Mouse (Mus musculus) midbrain, embryonic 15.5 days (tissue): ENCODE data around the gene Gpatch4. TPM values are rescaled to one million over a fixed set of nuclear protein-coding genes. Genes with fewer than 3 reads are reported as not detected.

Experiments
- ATAC-seq: fragments of 200-750 bp; cut with Nextera tagmentation; replicated peaks from 2 replicates; pipeline ENCODE4 v1.8.0; 2017; ENCODE audit warnings: moderate TSS enrichment
- H3K27ac ChIP-seq: fragments of 300-500 bp; sonication (generic); 2 replicates; pipeline ENCODE4 v1.5.1; 2015; ENCODE audit warnings: mild to moderate bottlenecking, inconsistent platforms
- H3K27me3 ChIP-seq: fragments of 300-500 bp; sonication (generic); replicated peaks from 2 replicates; pipeline ENCODE4 v1.6.1; 2015; ENCODE audit warnings: inconsistent platforms
- H3K36me3 ChIP-seq: fragments of 300-500 bp; sonication (generic); replicated peaks from 2 replicates; pipeline ENCODE4 v1.6.1; 2015; ENCODE audit warnings: inconsistent platforms
- H3K4me1 ChIP-seq: fragments of 300-500 bp; sonication (generic); 2 replicates; pipeline ENCODE4 v1.6.1; 2015; ENCODE audit warnings: inconsistent platforms
- H3K4me2 ChIP-seq: fragments of 300-500 bp; sonication (generic); 2 replicates; pipeline ENCODE4 v1.6.1; 2015; ENCODE audit warnings: inconsistent platforms, mild to moderate bottlenecking, moderate library complexity
- H3K4me3 ChIP-seq: fragments of 300-500 bp; sonication (generic); 2 replicates; pipeline ENCODE4 v1.5.1; 2015; ENCODE audit warnings: mild to moderate bottlenecking, inconsistent platforms
- H3K9ac ChIP-seq: fragments of 300-500 bp; sonication (generic); 2 replicates; pipeline ENCODE4 v1.6.1; 2015; ENCODE audit warnings: mild to moderate bottlenecking, inconsistent platforms
- H3K9me3 ChIP-seq: fragments of 300-500 bp; sonication (generic); 2 replicates; pipeline ENCODE4 v1.6.1; 2016; ENCODE audit warnings: inconsistent platforms
- WGBS: fragments of 180-500 bp; shearing (Covaris S2); methylation state at CpG from one replicate; pipeline ENCODE4 v1.1.7; 2015; ENCODE audit warnings: mixed read lengths; 5-methylcytosine and 5-hydroxymethylcytosine counted together
- polyA plus RNA-seq: library from polyadenylated mRNA; unstranded; fragments of >200 nt; fragmentation: Nextera tagmentation; extraction: Ambion mirVana; gene quantifications from 2 replicates; pipeline ENCODE4 v1.2.1, GENCODE M21; 2015

Gene Gpatch4
- polyA plus RNA-seq, 1 experiment from 2014 or later = 32.0 TPM

DNA sequence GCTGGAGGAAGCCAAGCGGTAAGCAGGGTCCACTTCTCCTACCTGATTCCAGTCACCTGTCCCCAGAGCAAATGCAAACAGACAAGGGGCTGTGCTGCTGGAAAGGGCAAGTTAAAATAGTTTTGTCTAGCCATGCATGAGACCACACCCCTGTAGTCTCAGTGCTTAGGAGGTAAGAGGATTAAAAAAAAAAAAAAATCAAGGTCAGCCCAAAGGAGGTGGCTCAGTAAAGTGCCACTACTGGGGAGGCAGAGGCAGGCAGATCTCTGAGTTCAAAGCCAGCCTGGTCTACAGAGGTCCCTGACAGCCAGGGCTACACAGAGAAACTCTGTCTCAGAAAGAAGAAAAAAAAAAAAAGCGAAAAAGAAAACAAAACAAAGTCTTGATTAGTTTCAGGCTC lies 41.1 kb downstream of the Gpatch4 start:
- WGBS = 96% methylated on average over 2 of the region's 2 CpGs
- H3K27ac ChIP-seq = no peak overlapping the region
- H3K36me3 ChIP-seq = no peaks in the 10 kb centered on the region
- no peak overlapping the region for H3K4me3 ChIP-seq
- no peaks in the 10 kb centered on the region for H3K27me3 ChIP-seq
- H3K9me3 ChIP-seq = no peaks in the 10 kb centered on the region
- no peak overlapping the region for H3K4me2 ChIP-seq
- peaks cover 10% of the 10 kb centered on the region for H3K4me1 ChIP-seq
- no peak for ATAC-seq
- no peak overlapping the region for H3K9ac ChIP-seq

- H3K4me1 ChIP-seq = peaks cover 10% of the 10 kb centered on the region
- H3K27ac ChIP-seq = no peak overlapping the region
- ATAC-seq = no peak
- H3K9me3 ChIP-seq = no peaks in the 10 kb centered on the region
- no peak overlapping the region for H3K4me2 ChIP-seq
- no peaks in the 10 kb centered on the region for H3K36me3 ChIP-seq
- no peaks in the 10 kb centered on the region for H3K27me3 ChIP-seq
- 88% methylated on average over 5 of the region's 9 CpGs for WGBS
- H3K4me3 ChIP-seq = no peak overlapping the region
- H3K9ac ChIP-seq = no peak overlapping the region
Measured at GRCm38 (mm10) chr3:88085459-88085858, 42.6 kb downstream of the Gpatch4 start.

DNA sequence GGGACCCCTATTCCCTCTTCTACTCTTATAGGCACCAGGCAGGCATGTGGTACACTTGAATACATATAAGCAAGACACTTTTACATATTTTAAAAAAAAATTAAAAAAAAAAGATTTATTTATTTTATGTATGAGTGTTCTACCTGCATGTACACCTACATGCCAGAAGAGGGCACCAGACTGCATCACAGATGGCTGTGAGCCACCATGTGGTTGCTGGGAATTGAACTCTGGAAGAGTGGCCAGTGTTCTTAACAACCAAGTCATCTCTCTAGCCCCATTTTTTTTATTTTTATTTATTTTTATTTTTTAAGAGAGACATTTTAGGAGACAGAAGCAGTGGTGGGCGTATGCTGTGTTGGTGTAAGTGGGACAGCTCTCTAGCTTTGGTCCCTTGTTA lies 44.8 kb downstream of the Gpatch4 start:
- no peak overlapping the region for H3K27ac ChIP-seq
- H3K4me3 ChIP-seq = no peak overlapping the region
- H3K9ac ChIP-seq = no peak overlapping the region
- WGBS = 85% methylated on average over 1 of the region's 1 CpGs
- no peaks in the 10 kb centered on the region for H3K36me3 ChIP-seq
- H3K9me3 ChIP-seq = no peaks in the 10 kb centered on the region
- H3K4me1 ChIP-seq = no peaks in the 10 kb centered on the region; the same call in 1 of the 2 replicates
- no peak for ATAC-seq
- no peaks in the 10 kb centered on the region for H3K27me3 ChIP-seq
- no peak overlapping the region for H3K4me2 ChIP-seq

DNA sequence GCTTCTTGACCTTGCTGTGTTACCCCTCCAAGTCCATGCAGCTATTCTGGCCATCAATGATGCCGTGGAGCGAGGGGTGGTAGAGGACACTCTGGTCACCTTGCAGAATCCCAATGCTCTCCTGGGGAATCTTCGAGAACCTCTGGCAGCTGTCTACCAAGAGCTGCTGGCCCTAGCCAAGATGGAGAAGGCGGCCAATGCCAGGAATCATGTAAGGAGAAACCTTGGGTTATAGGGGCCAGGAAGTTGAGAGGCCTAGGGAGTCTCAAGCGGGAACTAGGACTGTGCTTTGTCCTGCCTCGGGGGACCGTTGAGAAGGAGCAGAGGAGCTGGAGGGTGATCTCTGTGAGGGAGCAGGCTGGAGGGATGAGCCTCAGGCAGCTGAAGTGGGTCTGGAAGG lies 47.2 kb downstream of the Gpatch4 start:
- H3K4me1 ChIP-seq = no peaks in the 10 kb centered on the region
- H3K36me3 ChIP-seq = no peaks in the 10 kb centered on the region
- no peaks in the 10 kb centered on the region for H3K9me3 ChIP-seq
- no peak overlapping the region for H3K27ac ChIP-seq
- 91% methylated on average over 7 of the region's 7 CpGs for WGBS
- H3K4me2 ChIP-seq = no peak overlapping the region
- no peak overlapping the region for H3K9ac ChIP-seq
- ATAC-seq = no peak
- no peaks in the 10 kb centered on the region for H3K27me3 ChIP-seq
- H3K4me3 ChIP-seq = no peak overlapping the region

- no peak overlapping the region for H3K27ac ChIP-seq
- no peak overlapping the region for H3K9ac ChIP-seq
- no peaks in the 10 kb centered on the region for H3K4me1 ChIP-seq
- no peaks in the 10 kb centered on the region for H3K36me3 ChIP-seq
- H3K4me2 ChIP-seq = no peak overlapping the region
- 96% methylated on average over 6 of the region's 6 CpGs for WGBS
- no peaks in the 10 kb centered on the region for H3K27me3 ChIP-seq
- ATAC-seq = no peak
- no peaks in the 10 kb centered on the region for H3K9me3 ChIP-seq
- H3K4me3 ChIP-seq = no peak overlapping the region
Measured at GRCm38 (mm10) chr3:88090616-88091015, 47.7 kb downstream of the Gpatch4 start.

GRCm38 (mm10) chr3:88094126-88094525 lies 51.2 kb downstream of the Gpatch4 start:
- no peak for ATAC-seq
- Histone ChIP-seq H3K27me3 (no peaks in the 10 kb centered on the region), H3K36me3 (no peaks in the 10 kb centered on the region), H3K4me1 (no peaks in the 10 kb centered on the region), H3K9me3 (no peaks in the 10 kb centered on the region), H3K9ac (no peak overlapping the region), H3K4me3 (no peak overlapping the region), H3K4me2 (no peak overlapping the region), H3K27ac (no peak overlapping the region)
- 79% methylated on average over 5 of the region's 5 CpGs for WGBS

DNA sequence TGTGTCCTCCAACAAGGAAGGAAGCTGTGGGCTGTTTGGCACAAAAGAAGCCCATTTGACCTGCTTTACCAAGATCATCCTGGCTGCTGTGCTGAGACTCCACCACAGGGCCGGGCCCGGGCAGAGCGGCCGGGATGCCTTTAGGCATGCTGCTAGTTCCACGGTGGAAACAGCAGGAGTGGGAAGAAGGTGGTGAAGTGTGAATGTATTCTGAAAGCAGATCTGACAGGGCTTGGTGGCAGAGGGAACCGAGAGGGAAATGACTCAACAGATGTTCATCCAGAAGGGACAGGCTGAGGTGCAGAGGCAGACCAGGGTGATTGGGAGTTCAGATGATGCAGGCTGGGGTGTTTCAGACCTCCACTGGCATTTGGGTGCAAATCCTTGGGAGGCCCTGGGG lies 54.8 kb downstream of the Gpatch4 start:
- WGBS = 90% methylated on average over 6 of the region's 6 CpGs
- no peak overlapping the region for H3K4me2 ChIP-seq
- no peaks in the 10 kb centered on the region for H3K9me3 ChIP-seq
- H3K27ac ChIP-seq = no peak overlapping the region
- H3K4me3 ChIP-seq = no peak overlapping the region
- no peaks in the 10 kb centered on the region for H3K4me1 ChIP-seq
- no peaks in the 10 kb centered on the region for H3K27me3 ChIP-seq
- ATAC-seq = no peak
- H3K9ac ChIP-seq = no peak overlapping the region
- H3K36me3 ChIP-seq = no peaks in the 10 kb centered on the region

DNA sequence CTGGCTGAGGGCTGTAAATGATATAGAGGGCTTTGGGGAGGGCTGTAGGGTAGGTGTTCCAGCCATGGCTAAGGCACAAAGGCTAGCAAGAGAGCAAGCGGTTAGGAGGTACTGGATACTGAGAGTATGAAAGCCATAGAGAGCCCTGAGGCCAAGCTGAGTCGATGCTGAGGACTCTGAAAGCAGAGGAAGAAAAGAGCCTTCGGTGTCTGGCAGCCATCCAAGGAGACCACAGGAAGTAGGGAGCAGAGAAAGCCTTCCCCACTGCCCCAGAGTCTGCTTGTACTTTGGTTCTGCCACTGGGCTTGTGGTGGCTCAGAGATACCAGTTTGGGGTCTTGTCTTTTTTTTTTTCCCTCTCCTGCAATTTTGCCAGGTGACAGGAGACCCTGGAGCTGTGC lies 57.3 kb downstream of the Gpatch4 start:
- Histone ChIP-seq H3K27ac (no peak overlapping the region), H3K4me2 (no peak overlapping the region), H3K27me3 (no peaks in the 10 kb centered on the region), H3K9ac (no peak overlapping the region), H3K4me3 (no peak overlapping the region), H3K4me1 (no peaks in the 10 kb centered on the region), H3K9me3 (no peaks in the 10 kb centered on the region), H3K36me3 (no peaks in the 10 kb centered on the region)
- ATAC-seq = no peak
- 66% methylated on average over 3 of the region's 3 CpGs for WGBS

- H3K27me3 ChIP-seq = no peaks in the 10 kb centered on the region
- no peak overlapping the region for H3K4me3 ChIP-seq
- 95% methylated on average over 7 of the region's 7 CpGs for WGBS
- H3K9ac ChIP-seq = no peak overlapping the region
- no peak overlapping the region for H3K4me2 ChIP-seq
- no peaks in the 10 kb centered on the region for H3K36me3 ChIP-seq
- no peak for ATAC-seq
- no peaks in the 10 kb centered on the region for H3K9me3 ChIP-seq
- H3K4me1 ChIP-seq = no peaks in the 10 kb centered on the region
- no peak overlapping the region for H3K27ac ChIP-seq
Measured at GRCm38 (mm10) chr3:88101736-88102135, 58.8 kb downstream of the Gpatch4 start.

DNA sequence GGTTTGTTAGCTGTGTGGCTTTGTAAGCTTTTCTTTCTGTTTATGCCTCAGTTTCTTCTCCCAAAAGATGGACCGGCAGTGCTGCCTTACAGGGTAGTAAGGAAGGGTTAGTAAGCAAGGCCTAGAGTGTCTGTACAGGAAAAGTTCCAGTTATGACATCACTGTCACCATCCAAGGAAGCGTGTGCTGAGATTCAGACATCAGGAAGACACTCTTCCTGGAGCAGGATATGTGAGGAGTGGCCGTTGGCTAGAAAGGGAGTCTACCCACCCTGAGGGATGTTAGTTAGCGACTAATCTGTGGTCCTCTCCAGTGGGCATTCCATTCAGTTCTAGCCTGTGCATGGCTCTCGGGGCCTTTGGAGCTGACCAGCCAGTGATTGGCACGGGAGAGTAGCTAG lies 59.3 kb downstream of the Gpatch4 start:
- H3K27me3 ChIP-seq = no peaks in the 10 kb centered on the region
- H3K4me2 ChIP-seq = no peak overlapping the region
- 87% methylated on average over 6 of the region's 6 CpGs for WGBS
- no peak overlapping the region for H3K27ac ChIP-seq
- H3K9me3 ChIP-seq = no peaks in the 10 kb centered on the region
- H3K36me3 ChIP-seq = no peaks in the 10 kb centered on the region
- H3K4me1 ChIP-seq = no peaks in the 10 kb centered on the region
- H3K9ac ChIP-seq = no peak overlapping the region
- ATAC-seq = no peak
- H3K4me3 ChIP-seq = no peak overlapping the region

GRCm38 (mm10) chr3:88102611-88103010 lies 59.7 kb downstream of the Gpatch4 start:
- no peak for ATAC-seq

More at GRCm38 (mm10) chr3:88102611-88103010, 59.7 kb downstream of the Gpatch4 start:
- no peak overlapping the region for H3K27ac ChIP-seq
- no peak overlapping the region for H3K4me3 ChIP-seq
- no peaks in the 10 kb centered on the region for H3K36me3 ChIP-seq
- H3K4me2 ChIP-seq = no peak overlapping the region
- no peaks in the 10 kb centered on the region for H3K4me1 ChIP-seq
- no peaks in the 10 kb centered on the region for H3K27me3 ChIP-seq
- WGBS = 79% methylated on average over 6 of the region's 6 CpGs
- H3K9ac ChIP-seq = no peak overlapping the region
- H3K9me3 ChIP-seq = no peaks in the 10 kb centered on the region
